In genomic region chr10:60077736-60078560, GRCm38 (mm10) we compare ENCODE assay signal across 10 mouse cellular contexts. TPM values are rescaled to one million over a fixed set of nuclear protein-coding genes. Genes with fewer than 3 reads are reported as not detected.
DNase-seq lines count a peak whose midpoint lies in the region; ATAC-seq lines count a peak whose summit lies in the region.
"Had no signal": no experiment of that assay in that cellular context is flagged by ENCODE, and none has a peak within 500 bp of the region (broad histone marks: within the 10 kb centered on the region; RNA-seq: fewer than 3 reads in every experiment).

No protein-coding gene starts in this region.

- no peak overlapping the region for H3K9ac ChIP-seq in hindbrain, embryonic 13.5 days
- no peak overlapping the region for H3K9ac ChIP-seq in hindbrain, embryonic 14.5 days
- H3K9ac ChIP-seq: limb, embryonic 15.5 days had no signal

- H3K27me3 ChIP-seq in hindbrain, embryonic 13.5 days: no peaks in the 10 kb centered on the region
- no peaks in the 10 kb centered on the region for H3K27me3 ChIP-seq in hindbrain, embryonic 10.5 days (ENCODE audit: insufficient read depth, poor library complexity, severe bottlenecking)
- no peaks in the 10 kb centered on the region for H3K27me3 ChIP-seq in hindbrain, embryonic 14.5 days (ENCODE audit: control insufficient read depth, insufficient read depth, low read length)
- H3K27me3 ChIP-seq: limb, embryonic 15.5 days had no signal

- no peaks in the 10 kb centered on the region for H3K36me3 ChIP-seq in hindbrain, embryonic 13.5 days
- H3K36me3 ChIP-seq in hindbrain, embryonic 10.5 days: no peaks in the 10 kb centered on the region
- no peaks in the 10 kb centered on the region for H3K36me3 ChIP-seq in hindbrain, embryonic 14.5 days (replicated peaks; ENCODE audit: control insufficient read depth, insufficient read depth)
- H3K36me3 ChIP-seq: limb, embryonic 15.5 days had no signal

- no peaks in the 10 kb centered on the region for H3K9me3 ChIP-seq in hindbrain, embryonic 13.5 days
- no peaks in the 10 kb centered on the region for H3K9me3 ChIP-seq in hindbrain, embryonic 10.5 days
- no peaks in the 10 kb centered on the region for H3K9me3 ChIP-seq in hindbrain, embryonic 14.5 days (ENCODE audit: control insufficient read depth, low read length)
- H3K9me3 ChIP-seq: limb, embryonic 15.5 days had no signal

- peak overlapping the region; percentile 52; the same call in 1 of the 2 replicates for H3K27ac ChIP-seq in hindbrain, embryonic 13.5 days
- no peak overlapping the region for H3K27ac ChIP-seq in hindbrain, embryonic 10.5 days
- peak overlapping the region; percentile 51; the same call in 1 of the 2 replicates for H3K27ac ChIP-seq in hindbrain, embryonic 14.5 days
- H3K27ac ChIP-seq: limb, embryonic 15.5 days had no signal

- H3K4me2 ChIP-seq in hindbrain, embryonic 13.5 days: no peak overlapping the region
- no peak overlapping the region for H3K4me2 ChIP-seq in hindbrain, embryonic 14.5 days (replicated peaks)
- H3K4me2 ChIP-seq: limb, embryonic 15.5 days had no signal

- ATAC-seq in hindbrain, embryonic 13.5 days (ENCODE audit: low FRiP score): 0 out of 2 replicates have a peak, but pooled peaks have one; percentile 22
- ATAC-seq in hindbrain, embryonic 14.5 days (ENCODE audit: low FRiP score): no peak

- H3K4me1 ChIP-seq in hindbrain, embryonic 13.5 days (replicated peaks): peaks cover 32% of the 10 kb centered on the region
- H3K4me1 ChIP-seq in hindbrain, embryonic 10.5 days (replicated peaks): peaks cover 25% of the 10 kb centered on the region
- peaks cover 19% of the 10 kb centered on the region for H3K4me1 ChIP-seq in hindbrain, embryonic 14.5 days (replicated peaks; ENCODE audit: control insufficient read depth, insufficient read depth, low read length)

- no peak for DNase-seq in hindbrain, embryonic 10.5 days (ENCODE audit: low spot score)
- peak; percentile 41 for DNase-seq in spleen, adult 12 weeks (ENCODE audit: low spot score)
- DNase-seq in spleen, adult 18-20 months: no peak
- DNase-seq in hindbrain, embryonic 14.5 days (ENCODE audit: low spot score): no peak
- no peak for DNase-seq in T-cell, adult 2 months (ENCODE audit: low spot score)
- no peak for DNase-seq in adrenal gland, postnatal 4 days (ENCODE audit: low spot score in 2 of 2)
- DNase-seq: cerebellum, adult 11-12 months; kidney, adult 18-20 months had no signal

- no peak overlapping the region for H3K4me3 ChIP-seq in hindbrain, embryonic 13.5 days
- H3K4me3 ChIP-seq in hindbrain, embryonic 10.5 days: no peak overlapping the region
- no peak overlapping the region for H3K4me3 ChIP-seq in hindbrain, embryonic 14.5 days (replicated peaks; ENCODE audit: low read length)
- H3K4me3 ChIP-seq: limb, embryonic 15.5 days had no signal

- WGBS in hindbrain, embryonic 13.5 days: 77% methylated on average over 18 of the region's 18 CpGs
- 84% methylated on average over 18 of the region's 18 CpGs for WGBS in hindbrain, embryonic 10.5 days
- WGBS in hindbrain, embryonic 14.5 days: 70% methylated on average over 18 of the region's 18 CpGs

RNA-seq across cellular contexts. Expression of gene Spock2, which starts 28.1 kb away (rescaled TPM):
- 67.9 and 76.3 TPM in 2 replicates for polyA plus RNA-seq in hindbrain, embryonic 13.5 days (2015; fragmentation: Nextera tagmentation; extraction: Ambion mirVana)
- polyA plus RNA-seq in hindbrain, embryonic 10.5 days (2016; fragmentation: Nextera tagmentation; extraction: Ambion mirVana): 17.7 and 20.4 TPM in 2 replicates
- polyA plus RNA-seq in hindbrain, embryonic 14.5 days (2014; fragmentation: Nextera tagmentation; extraction: Ambion mirVana): 85.3 and 88.8 TPM in 2 replicates
- 10 to 100 TPM; 43.4 to 47.2 TPM for total RNA-seq in adrenal gland, postnatal 4 days (2021)
